Mouse (Mus musculus) left cerebral cortex, adult 6 months (tissue): ENCODE results near the gene Prc1. TPM values are rescaled to one million over a fixed set of nuclear protein-coding genes. Genes with fewer than 3 reads are reported as not detected.

Experiments
- long read RNA-seq, 2 experiments: library from polyadenylated mRNA; unstranded; transcript quantifications; one replicate each; pipeline ENCODE4 v2.0.0; 2019 to 2020
- polyA plus RNA-seq: library from polyadenylated mRNA; unstranded; fragments of <200 nt; fragmentation: Nextera tagmentation; gene quantifications from 2 replicates; pipeline ENCODE4 v1.2.3, GENCODE M21; 2021

The Prc1 gene
- polyA plus RNA-seq = 1.1 and 1.3 TPM in 2 replicates
- long read RNA-seq, experiment 1, partial matches to known transcripts = 0 of 1 reads
- long read RNA-seq, experiment 1, other reads (novel, unspliced or antisense) = 0 of 1 reads
- long read RNA-seq, experiment 2, partial matches to known transcripts = 0 of 2 reads
- long read RNA-seq, experiment 2, other reads (novel, unspliced or antisense) = 1 of 2 reads

GRCm38 (mm10) chr7:80294062-80294763 is at the start of gene Prc1:
Gene Prc1, plus strand, starts transcription at chr7:80294450.

GRCm38 (mm10) chr7:80246148-80246721 is 48.0 kb upstream of the Prc1 start, which contains the start of gene Ttll13:
Gene Ttll13, plus strand, starts transcription at chr7:80246376.

GRCm38 (mm10) chr7:80260625-80261371 is 33.5 kb upstream of the Prc1 start, which contains the start of gene Ngrn:
Gene Ngrn, plus strand, starts transcription at chr7:80261215.

GRCm38 (mm10) chr7:80268897-80269750 is 25.1 kb upstream of the Prc1 start, which contains the start of gene Vps33b:
Gene Vps33b, plus strand, starts transcription at chr7:80269649.

DNA sequence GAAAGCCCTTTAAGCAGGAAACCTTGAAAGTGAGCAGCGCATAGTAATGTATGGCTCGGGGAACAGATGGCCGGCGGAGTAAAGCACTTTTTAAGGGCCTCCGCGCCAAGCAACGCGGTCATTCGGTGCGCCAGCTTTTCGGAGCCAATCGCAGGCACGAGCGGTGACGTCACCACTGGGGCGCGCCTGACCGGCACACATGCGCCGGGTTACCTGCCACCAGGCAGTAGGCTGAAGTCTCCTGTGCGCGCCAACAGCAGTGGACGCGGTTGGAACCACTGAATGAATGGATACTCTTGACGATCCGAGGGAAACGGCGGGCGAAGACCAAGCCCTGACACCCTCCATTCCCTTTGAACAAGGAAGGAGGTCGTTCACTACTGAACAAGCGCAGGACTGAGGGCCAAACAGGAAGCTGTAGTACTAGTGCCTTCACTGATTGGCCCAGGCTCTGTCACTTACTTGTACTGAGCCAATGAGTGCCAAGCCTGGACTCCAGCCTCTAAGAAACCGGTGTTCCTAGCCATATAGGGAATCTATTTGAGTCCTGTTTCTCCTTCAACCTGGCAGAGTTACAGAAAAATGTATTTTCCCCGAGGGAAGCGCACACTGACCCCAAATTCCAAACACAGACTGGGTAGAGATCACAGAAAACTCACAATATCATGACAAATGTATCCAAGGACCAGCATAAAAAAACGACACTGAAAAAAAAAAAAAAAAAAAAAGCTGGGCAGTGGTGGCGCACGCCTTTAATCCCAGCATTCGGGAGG is 30.0 kb downstream of the Prc1 start, which contains the start of gene Rccd1:
Rccd1 (minus strand) TSS at position 412 of the 773 bp plus-strand sequence.

GRCm38 (mm10) chr7:80340793-80341192 is 46.5 kb downstream of the Prc1 start, which contains the start of gene Unc45a:
Gene Unc45a, minus strand, starts transcription at chr7:80341005.

GRCm38 (mm10) chr7:80342858-80343257 is 48.6 kb downstream of the Prc1 start, which contains the start of gene Hddc3:
Gene Hddc3, plus strand, starts transcription at chr7:80343104.

Other genes with a start within 250 kb of the Prc1 start
- 40.1 and 55.6 TPM in 2 replicates for gene Idh2, start 179.1 kb upstream of the Prc1 start, polyA plus RNA-seq
- gene Sema4b, start 107.6 kb upstream of the Prc1 start, polyA plus RNA-seq = 8.1 and 11.0 TPM in 2 replicates
- 53.8 and 63.6 TPM in 2 replicates for gene Cib1, start 61.6 kb upstream of the Prc1 start, polyA plus RNA-seq
- gene Gdpgp1, start 61.6 kb upstream of the Prc1 start, polyA plus RNA-seq = 5.7 and 5.9 TPM in 2 replicates
- gene Ttll13, start 48.1 kb upstream of the Prc1 start, polyA plus RNA-seq = 1.7 and 1.9 TPM in 2 replicates
- 52.0 and 58.3 TPM in 2 replicates for gene Ngrn, start 33.2 kb upstream of the Prc1 start, polyA plus RNA-seq
- 11.1 and 11.4 TPM in 2 replicates for gene Vps33b, start 24.8 kb upstream of the Prc1 start, polyA plus RNA-seq
- gene Rccd1, start 30.0 kb downstream of the Prc1 start, polyA plus RNA-seq = 0.92 and 1.1 TPM in 2 replicates
- 11.1 and 11.6 TPM in 2 replicates for gene Unc45a, start 46.6 kb downstream of the Prc1 start, polyA plus RNA-seq
- 32.9 and 39.4 TPM in 2 replicates for gene Hddc3, start 48.7 kb downstream of the Prc1 start, polyA plus RNA-seq
- 12.0 and 14.3 TPM in 2 replicates for gene Man2a2, start 76.9 kb downstream of the Prc1 start, polyA plus RNA-seq
- gene Fes, start 93.5 kb downstream of the Prc1 start, polyA plus RNA-seq = 0.83 and 0.92 TPM in 2 replicates
- gene Furin, start 111.0 kb downstream of the Prc1 start, polyA plus RNA-seq = 1.5 and 4.3 TPM in 2 replicates
- 0.61 and 0.77 TPM in 2 replicates for gene Blm, start 240.7 kb downstream of the Prc1 start, polyA plus RNA-seq